Mouse (Mus musculus) retina, postnatal 1 day (tissue): ENCODE measurements around the gene Pum2.
A peak's percentile ranks its signal among the peaks of the same experiment; 100 is the strongest.

Source experiments
- DNase-seq: peaks from one replicate; pipeline ENCODE4 v3.0.0-alpha.2; 2012

Pum2 gene

GRCm38 (mm10) chr12:8764221-8764930 is 90.4 kb downstream of the Pum2 start:
- no peak for DNase-seq

- peak; percentile 83 for DNase-seq
These were observed 97.3 kb downstream of the Pum2 start, which contains the start of gene Sdc1 for GRCm38 (mm10) chr12:8770946-8771843. Gene Sdc1 (plus strand): TSS chr12:8771323.

- no peak for DNase-seq
These were observed 98.0 kb downstream of the Pum2 start for GRCm38 (mm10) chr12:8771844-8772380.

GRCm38 (mm10) chr12:8772451-8773143 is 98.7 kb downstream of the Pum2 start:
- peak; percentile 68 for DNase-seq

- no peak for DNase-seq
These were observed 99.4 kb downstream of the Pum2 start for GRCm38 (mm10) chr12:8773336-8773735.

GRCm38 (mm10) chr12:8774183-8774582 is 100.2 kb downstream of the Pum2 start:
- no peak for DNase-seq

GRCm38 (mm10) chr12:8776206-8776605 is 102.3 kb downstream of the Pum2 start:
- DNase-seq, result no peak

GRCm38 (mm10) chr12:8776741-8777140 is 102.8 kb downstream of the Pum2 start:
- DNase-seq, result no peak

GRCm38 (mm10) chr12:8778106-8778505 is 104.2 kb downstream of the Pum2 start:
- DNase-seq, result no peak

- no peak for DNase-seq
These were observed 105.9 kb downstream of the Pum2 start for GRCm38 (mm10) chr12:8779851-8780250.

- no peak for DNase-seq
These were observed 107.2 kb downstream of the Pum2 start for GRCm38 (mm10) chr12:8781121-8781520.

- DNase-seq, result no peak
These were observed 107.9 kb downstream of the Pum2 start for GRCm38 (mm10) chr12:8781681-8782378.

- DNase-seq, result no peak
These were observed 108.6 kb downstream of the Pum2 start for GRCm38 (mm10) chr12:8782565-8782964.

GRCm38 (mm10) chr12:8784189-8784588 is 110.3 kb downstream of the Pum2 start:
- no peak for DNase-seq

GRCm38 (mm10) chr12:8786476-8786875 is 112.5 kb downstream of the Pum2 start:
- DNase-seq, result no peak

GRCm38 (mm10) chr12:8786984-8787730 is 113.2 kb downstream of the Pum2 start:
- DNase-seq, result no peak

- DNase-seq, result no peak
These were observed 114.5 kb downstream of the Pum2 start for GRCm38 (mm10) chr12:8788469-8788868.

- DNase-seq, result no peak
These were observed 116.7 kb downstream of the Pum2 start for GRCm38 (mm10) chr12:8790615-8791014.

GRCm38 (mm10) chr12:8793410-8794051 is 119.6 kb downstream of the Pum2 start:
- no peak for DNase-seq

- no peak for DNase-seq
These were observed 124.0 kb downstream of the Pum2 start for GRCm38 (mm10) chr12:8797936-8798335.

- no peak for DNase-seq
These were observed 124.6 kb downstream of the Pum2 start for GRCm38 (mm10) chr12:8798486-8799020.
